Mouse (Mus musculus) G1E (cell line): ENCODE data around the gene Svbp.

Experiments
- CTCF ChIP-seq: IDR thresholded peaks from 2 replicates; pipeline ENCODE4 v1.5.1; 2012; ENCODE audit warnings: low read depth, low read length, inconsistent platforms, mixed read lengths
- GATA1 ChIP-seq: IDR thresholded peaks from 2 replicates; pipeline ENCODE4 v1.6.1; 2012; ENCODE audit warnings: borderline replicate concordance, low read length, inconsistent platforms, mixed read lengths
- GATA2 ChIP-seq: IDR thresholded peaks from 2 replicates; pipeline ENCODE4 v1.6.1; 2012; ENCODE audit warnings: low read depth, low read length, inconsistent platforms, borderline replicate concordance
- POLR2AphosphoS5 ChIP-seq: IDR thresholded peaks from 2 replicates; pipeline ENCODE4 v1.6.1; 2012; ENCODE audit warnings: low read depth, low read length, inconsistent platforms; ENCODE audit not compliant: insufficient replicate concordance
- TAL1 ChIP-seq: conservative IDR thresholded peaks from 2 replicates; pipeline ENCODE4 v1.6.1; 2012; ENCODE audit warnings: low read depth, low read length, inconsistent platforms, mixed read lengths

- TF ChIP-seq CTCF = no peak
- no peak for TF ChIP-seq GATA1
- TF ChIP-seq TAL1 = no peak
- no peak for TF ChIP-seq POLR2AphosphoS5
- TF ChIP-seq GATA2 = no peak
These were observed 16.8 kb upstream of the Svbp start for GRCm38 (mm10) chr4:119178331-119178730.
